ENCODE assay signal across 15 mouse cellular contexts in genomic region chr5:108581361-108581891, GRCm38 (mm10). TPM values are rescaled to one million over a fixed set of nuclear protein-coding genes. Genes with fewer than 3 reads are reported as not detected.
DNase-seq lines count a peak whose midpoint lies in the region; TF ChIP-seq lines count a peak whose summit lies in the region.
"Had no signal": no experiment of that assay in that cellular context is flagged by ENCODE, and none has a peak within 500 bp of the region (broad histone marks: within the 10 kb centered on the region; RNA-seq: fewer than 3 reads in every experiment).

No protein-coding gene starts in this region.

- H3K27ac ChIP-seq in thymus, adult 2 months (ENCODE audit: control insufficient read depth, insufficient read depth, low read length): no peak overlapping the region
- H3K27ac ChIP-seq: limb, embryonic 12.5 days had no signal

- no peaks in the 10 kb centered on the region for H3K4me1 ChIP-seq in thymus, adult 2 months (replicated peaks; ENCODE audit: control insufficient read depth, insufficient read depth, low read length)
- H3K4me1 ChIP-seq: limb, embryonic 12.5 days had no signal

- 96% methylated on average over 3 of the region's 3 CpGs for WGBS in thymus, adult 2 months

- H3K4me3 ChIP-seq in thymus, adult 2 months (ENCODE audit: control insufficient read depth, insufficient read depth, low read length): no peak overlapping the region
- H3K4me3 ChIP-seq: limb, embryonic 12.5 days had no signal

- no peak for TF ChIP-seq POLR2A in thymus, adult 2 months (IDR thresholded peaks at IDR 0.05; ENCODE audit: control insufficient read depth, extremely low read depth, insufficient read depth, low read length, poor library complexity)

- H3K27me3 ChIP-seq in thymus, adult 2 months (ENCODE audit: control insufficient read depth, insufficient read depth, low read length): no peaks in the 10 kb centered on the region
- H3K27me3 ChIP-seq: limb, embryonic 12.5 days had no signal

- H3K36me3 ChIP-seq in thymus, adult 2 months (ENCODE audit: control insufficient read depth, insufficient read depth, low read length): peaks cover 71% of the 10 kb centered on the region

- TF ChIP-seq CTCF in thymus, adult 2 months (IDR thresholded peaks at IDR 0.05; ENCODE audit: borderline replicate concordance, control insufficient read depth, extremely low read depth, insufficient read depth, low read length, poor library complexity): no peak

- peak; percentile 77 for DNase-seq in heart, adult 11 months
- DNase-seq in heart, postnatal 10 days: no peak
- peak; percentile 57 for DNase-seq in cerebellum, adult 11 months
- peak; percentile 58 to 79 for DNase-seq in frontal cortex, adult 2 months (ENCODE audit: extremely low spot score in 1 of 2, low spot score in 1 of 2)
- peak; percentile 57 to 74 for DNase-seq in left cerebral cortex, adult 9 months (ENCODE audit: low spot score in 2 of 2)
- no peak for DNase-seq in thymus, adult 2 months
- DNase-seq in spleen, postnatal 14 days (ENCODE audit: low spot score in 2 of 2): no peak
- DNase-seq in kidney, adult 9 months: no peak
- DNase-seq: B cell, adult 2 months; gastrocnemius, postnatal 14 days; kidney, adult 2 months; lung, embryonic 14.5 days; thymus, adult 18-20 months had no signal

- intact Hi-C loops in heart, postnatal 10 days (cut with DNase I): no loop called here

RNA-seq across cellular contexts. Expression of gene Cplx1, which starts 31.6 kb away (rescaled TPM):
- under 1 TPM in 1 of 2 experiments, not detected in 1; 0.38 TPM for total RNA-seq in heart, postnatal 10 days (2021)
- 398 and 463 TPM in 2 replicates for polyA plus RNA-seq in frontal cortex, adult 2 months (2012; rRNA removed)
- 0.27 and 0.29 TPM in 2 replicates for polyA plus RNA-seq in thymus, adult 2 months (2012; rRNA removed)
- total RNA-seq: megakaryocyte-erythroid progenitor cell, adult 5-6 weeks had no signal

RNA-seq across cellular contexts. Expression of gene Gak, which starts 48.1 kb away (rescaled TPM):
- 10 to 100 TPM; 35.8 to 37.6 TPM for total RNA-seq in heart, postnatal 10 days (2021)
- 74.1 and 78.1 TPM in 2 replicates for polyA plus RNA-seq in frontal cortex, adult 2 months (2012; rRNA removed)
- polyA plus RNA-seq in thymus, adult 2 months (2012; rRNA removed): 158 and 164 TPM in 2 replicates

RNA-seq across cellular contexts. Expression of gene Tmem175, which starts 48.1 kb away (rescaled TPM):
- total RNA-seq in heart, postnatal 10 days (2021): 10 to 100 TPM; 10.2 to 10.3 TPM
- 63.1 and 66.6 TPM in 2 replicates for polyA plus RNA-seq in frontal cortex, adult 2 months (2012; rRNA removed)
- polyA plus RNA-seq in thymus, adult 2 months (2012; rRNA removed): 73.3 and 77.3 TPM in 2 replicates

Comparison
In these comparisons a context has a peak if more than half of its experiments do, and no peak if none do; other contexts are left out.
1. DNase-seq: peak in heart, adult 11 months (single experiment), cerebellum, adult 11 months (single experiment), frontal cortex, adult 2 months (2 of 2) and left cerebral cortex, adult 9 months (2 of 2); none in heart, postnatal 10 days (0 of 2), thymus, adult 2 months (single experiment), spleen, postnatal 14 days (0 of 2) and kidney, adult 9 months (single experiment).
2. RNA of gene Cplx1, which starts 31.6 kb away (polyA plus RNA-seq): 398 to 463 TPM in frontal cortex, adult 2 months; 0.27 to 0.29 TPM in thymus, adult 2 months; every median in the first group is over 100 times any median in the second.